Mouse (Mus musculus) skeletal muscle tissue, adult 2 months (tissue): ENCODE measurements around the gene Oxnad1.
"Not testable (repeated sequence)": the region's sequence is repeated elsewhere in the genome, so short reads cannot be mapped to it uniquely, and the experiment has no call there.

Experiments used
- DNase-seq: peaks from one replicate; pipeline ENCODE4 v3.0.0-alpha.2; 2012; ENCODE audit warnings: low read depth, low spot score

The Oxnad1 gene

DNA sequence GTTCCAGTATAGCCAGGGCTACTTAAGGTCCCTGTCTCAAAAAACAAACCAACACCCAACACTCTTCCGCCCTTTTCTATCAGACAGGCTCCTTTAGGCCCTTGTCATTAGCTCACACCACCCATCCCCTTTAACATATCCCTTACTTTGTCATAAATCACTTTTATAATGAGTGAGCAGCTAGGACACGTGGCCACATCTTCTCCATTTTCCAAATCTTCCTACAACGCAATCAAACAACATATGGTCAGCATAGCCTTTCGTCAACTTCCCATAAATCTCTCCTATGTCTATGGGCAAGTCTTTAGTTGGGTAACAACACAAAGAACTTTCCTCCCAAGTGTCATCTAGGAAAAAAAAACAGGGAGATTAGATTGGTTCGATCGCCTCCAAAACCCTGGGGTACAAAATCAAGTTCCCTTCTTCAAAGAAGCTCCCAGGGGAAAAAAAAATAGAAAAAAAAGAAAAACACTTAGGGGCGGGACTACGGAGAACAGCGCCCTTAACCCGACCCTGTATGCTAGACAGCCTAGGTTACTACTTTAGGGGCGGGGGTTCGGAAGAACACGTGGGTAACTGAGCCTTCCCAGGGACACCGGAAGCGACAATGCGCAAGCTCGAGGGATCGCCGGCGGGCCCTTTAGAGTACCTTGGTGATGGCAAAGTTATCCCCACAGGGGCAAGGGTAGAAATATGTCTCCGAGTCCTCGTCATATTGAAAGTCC lies at the start of gene Oxnad1:
TSS of gene Oxnad1 (plus strand) at position 614 of the 725 bp plus-strand sequence.
- no peak for DNase-seq

DNA sequence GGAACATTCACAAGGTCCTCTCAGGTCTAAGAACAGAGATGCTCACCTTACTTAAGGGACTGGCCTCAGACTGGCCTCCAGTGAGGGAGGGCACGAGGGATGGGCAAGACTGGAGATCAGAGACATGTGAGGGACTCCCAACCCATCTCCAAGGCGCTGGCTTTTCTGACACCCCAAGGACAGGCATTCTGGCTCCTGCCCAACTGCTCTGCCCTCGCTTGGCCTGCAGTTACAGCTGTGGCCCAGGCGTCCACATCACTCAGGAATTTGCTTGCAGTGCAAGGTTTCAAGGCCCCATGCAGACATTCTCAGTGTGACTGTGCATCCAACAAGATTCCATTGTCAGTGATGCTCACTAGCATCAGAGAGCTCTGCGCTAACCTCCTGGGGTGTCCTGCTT lies 48.7 kb upstream of the Oxnad1 start:
- no peak for DNase-seq

DNA sequence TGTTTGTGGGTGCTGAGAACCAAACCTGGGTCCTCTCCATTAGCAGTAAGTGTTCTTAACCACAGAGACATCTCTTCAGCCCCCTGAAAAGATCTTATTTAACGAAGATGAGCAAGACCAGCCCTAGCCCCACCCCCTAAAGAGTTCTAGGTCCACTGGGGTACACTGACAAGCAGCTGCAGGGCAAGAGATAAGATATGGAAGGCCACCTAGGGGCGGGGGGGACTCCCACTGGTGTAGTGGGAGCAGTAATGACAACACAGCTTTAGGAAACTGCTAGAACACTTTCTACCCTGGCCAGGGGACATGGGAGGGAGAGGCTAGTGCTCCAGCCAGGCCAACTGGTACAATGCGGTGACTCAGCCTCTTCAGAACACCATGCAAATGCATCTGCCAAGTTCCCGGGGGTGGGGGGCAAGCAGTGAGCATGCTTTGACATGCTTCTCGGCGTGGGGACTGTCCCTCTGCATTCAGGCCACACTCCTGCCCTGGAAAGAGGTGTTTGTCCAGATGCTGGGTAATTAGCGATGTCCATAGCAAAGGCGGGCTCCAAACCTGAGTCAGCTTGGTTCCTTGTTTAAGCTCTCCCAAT lies 47.4 kb upstream of the Oxnad1 start:
- DNase-seq = no peak

DNA sequence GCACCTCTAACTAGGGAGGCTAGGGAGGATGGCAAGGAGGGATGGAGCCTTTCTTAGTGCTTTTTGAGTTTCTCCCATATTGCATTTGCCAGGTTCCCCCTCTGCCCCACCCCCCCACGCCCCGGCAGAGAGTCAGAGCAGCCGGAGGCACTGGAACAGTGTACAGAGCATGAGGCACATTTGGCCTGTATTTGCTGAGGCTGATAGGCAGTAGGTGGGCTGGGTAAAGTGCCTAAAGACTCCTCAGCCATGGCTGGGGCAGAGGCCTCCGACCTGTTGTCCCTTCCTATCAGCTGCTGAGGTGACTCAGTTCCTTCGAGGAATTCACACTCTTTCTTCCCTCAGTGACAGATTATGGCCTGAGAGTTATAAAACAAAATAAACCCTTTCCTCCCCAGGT lies 43.1 kb upstream of the Oxnad1 start:
- DNase-seq = no peak

DNA sequence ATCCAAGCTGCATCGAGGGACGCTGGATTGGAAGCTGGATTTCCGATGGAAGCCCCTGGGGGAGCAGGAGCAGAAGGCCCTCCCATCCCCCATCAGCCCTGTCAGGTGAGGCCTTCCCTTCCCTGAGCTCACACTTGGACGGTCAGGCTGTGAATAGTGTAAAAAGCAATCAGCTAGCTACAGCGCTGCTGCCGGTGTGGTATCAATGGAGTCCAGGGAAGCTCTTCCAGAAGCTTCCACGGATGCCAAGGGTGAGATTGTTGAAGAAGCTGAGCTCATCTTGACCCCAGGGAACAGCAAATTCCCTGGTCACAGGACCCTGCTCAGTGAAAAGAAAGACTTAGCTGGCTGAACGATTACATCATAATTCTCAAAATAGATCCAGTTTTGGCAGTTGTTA lies 38.8 kb upstream of the Oxnad1 start:
- DNase-seq = peak; percentile 51

DNA sequence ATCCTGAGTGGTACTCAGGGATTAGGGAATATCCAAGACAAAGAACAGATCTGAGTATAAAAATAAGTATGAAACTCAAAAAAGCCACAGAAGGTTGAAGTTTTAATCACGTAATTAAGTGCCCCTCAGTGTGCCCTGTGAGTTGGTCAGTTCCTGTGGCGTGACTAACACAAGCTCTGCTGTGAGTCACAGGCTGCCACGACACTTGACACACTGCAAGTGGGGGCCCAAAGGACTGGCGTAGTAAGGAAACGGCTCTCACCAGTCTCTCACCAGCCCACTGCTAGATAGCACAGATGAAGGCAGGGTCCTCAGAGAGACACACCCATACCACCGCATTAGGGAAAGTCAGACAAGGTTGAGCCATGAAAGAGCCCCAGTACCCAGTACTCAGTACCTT lies 35.0 kb upstream of the Oxnad1 start:
- DNase-seq = no peak

DNA sequence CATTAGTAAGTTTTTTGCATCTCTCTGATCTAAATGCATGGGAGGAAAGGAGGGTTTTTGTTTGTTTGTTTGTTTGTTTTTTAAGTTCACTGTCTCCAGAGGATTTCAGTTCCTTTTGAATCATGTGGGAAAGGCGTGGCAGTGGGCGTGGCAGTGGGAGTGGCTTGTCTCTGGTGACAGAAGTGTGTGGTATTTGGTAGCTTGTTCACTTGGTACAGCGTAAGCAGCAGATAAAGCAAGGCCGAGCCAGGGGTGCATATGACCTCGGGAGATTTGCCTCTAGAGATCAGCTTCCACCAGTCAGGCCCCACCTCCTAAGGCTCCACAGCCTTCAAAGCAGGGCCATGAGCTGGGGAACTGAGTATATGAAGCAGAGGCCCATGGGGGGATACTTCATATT lies 31.3 kb upstream of the Oxnad1 start:
- no peak for DNase-seq

DNA sequence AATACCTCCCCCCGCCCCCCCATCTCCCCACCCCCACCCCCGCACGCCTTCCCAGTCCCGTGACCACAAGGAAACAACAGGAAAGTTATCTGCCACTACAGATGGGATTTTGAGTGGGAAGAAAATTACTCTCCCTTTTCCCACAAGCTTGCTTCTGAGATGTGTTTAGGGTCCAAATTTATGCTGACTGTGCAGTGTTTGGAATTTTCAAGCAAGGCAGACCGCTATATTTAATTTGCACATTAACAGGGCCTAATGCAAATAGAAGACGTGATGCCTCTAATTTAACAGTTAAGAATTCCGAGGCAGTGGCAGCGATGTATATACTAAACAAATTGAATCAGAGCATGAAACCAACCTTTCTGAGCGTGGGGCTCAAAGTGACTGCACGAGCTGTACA lies 30.4 kb upstream of the Oxnad1 start:
- DNase-seq = no peak

DNA sequence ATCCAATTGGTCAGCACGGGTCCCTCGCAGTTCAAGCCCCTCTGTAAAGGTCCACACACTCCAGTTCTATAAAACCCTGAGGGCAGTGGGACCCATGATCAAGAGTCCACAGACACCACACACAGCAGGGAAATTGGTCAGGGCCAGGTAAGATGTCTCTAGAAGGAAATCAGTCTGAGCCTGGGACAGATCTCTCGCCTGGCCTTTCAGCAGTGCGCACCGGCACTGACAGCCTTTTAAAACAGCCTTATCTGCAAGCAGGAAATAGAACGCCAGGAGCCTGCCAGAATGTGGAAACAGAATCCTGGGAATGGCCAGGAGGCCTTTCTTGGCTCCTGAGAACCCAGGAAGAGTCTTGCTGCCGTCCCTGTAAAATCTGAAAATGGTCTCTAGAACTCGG lies 29.4 kb upstream of the Oxnad1 start:
- no peak for DNase-seq

DNA sequence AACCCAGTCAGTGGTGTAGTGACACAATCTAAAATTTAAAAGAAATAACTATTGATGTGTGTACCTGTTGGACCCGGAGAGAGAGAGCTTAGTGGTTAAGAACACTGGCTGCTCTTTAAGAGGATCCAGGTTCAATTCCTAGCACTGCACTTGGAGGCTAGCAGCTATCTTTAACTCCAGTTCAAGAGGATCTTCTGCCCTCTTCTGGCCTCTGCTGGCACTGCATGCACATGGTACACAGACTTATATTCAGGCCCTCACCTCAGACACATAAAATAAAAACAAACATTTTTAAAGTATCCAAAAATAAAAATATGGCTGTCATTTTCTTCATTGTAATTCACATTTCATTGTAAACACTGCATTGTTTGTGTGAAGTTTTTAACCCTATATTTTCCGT lies 28.5 kb upstream of the Oxnad1 start:
- DNase-seq = no peak

DNA sequence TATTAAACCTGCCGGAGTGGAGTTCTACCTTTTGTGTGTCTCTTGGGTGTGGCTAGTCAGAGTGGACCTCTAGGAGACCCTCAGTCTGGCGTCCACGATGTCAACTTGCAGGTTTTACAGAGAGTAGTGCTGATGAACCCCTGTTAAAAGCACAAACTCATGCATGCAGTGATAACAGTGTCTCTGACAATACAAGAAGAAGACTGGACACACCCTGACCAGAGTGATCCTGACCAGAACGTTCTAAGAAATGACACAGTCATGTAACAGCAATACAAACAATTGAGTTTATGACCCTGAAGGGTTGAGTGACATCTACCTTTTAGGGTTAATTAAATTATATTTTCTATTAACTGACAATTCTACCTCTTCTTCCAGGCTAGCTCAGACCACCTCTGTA lies 27.5 kb upstream of the Oxnad1 start:
- no peak for DNase-seq

DNA sequence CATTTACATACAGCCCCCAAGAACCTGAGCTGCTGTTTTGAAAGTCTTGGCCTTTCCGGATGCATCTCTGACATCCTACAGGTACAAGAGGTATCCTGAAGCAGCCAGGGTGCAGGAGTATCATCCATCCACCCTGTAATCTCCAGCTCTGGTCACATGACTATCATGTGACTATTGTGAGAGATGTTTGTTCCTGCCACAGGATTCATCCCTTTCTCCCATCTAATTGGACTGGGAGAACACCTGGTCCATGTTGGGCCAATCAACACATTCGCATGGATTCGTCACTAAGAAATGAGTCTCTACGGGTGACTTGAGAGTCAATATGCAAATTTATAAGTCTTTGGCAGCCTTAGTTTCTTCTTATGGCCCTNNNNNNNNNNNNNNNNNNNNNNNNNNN lies 23.8 kb upstream of the Oxnad1 start:
- no peak for DNase-seq

DNA sequence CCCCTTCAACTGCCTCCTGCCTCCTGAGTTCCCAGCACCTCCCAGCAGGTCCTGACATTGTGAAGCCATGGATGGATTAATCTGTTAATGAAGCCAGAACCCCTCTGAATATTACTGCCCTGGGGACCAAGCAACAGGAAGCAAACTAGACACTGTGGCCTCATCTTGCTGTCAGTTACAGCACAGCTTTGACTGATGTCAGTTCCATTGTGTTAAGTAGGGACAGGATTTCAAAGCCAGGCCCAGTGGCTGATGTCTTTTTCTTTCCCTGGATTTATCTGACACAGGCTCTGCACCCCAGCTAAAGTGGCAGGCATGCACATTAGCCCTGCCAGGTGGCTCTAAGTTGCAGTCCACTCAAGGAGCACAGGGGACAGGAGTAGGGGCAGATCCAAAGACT lies 12.4 kb upstream of the Oxnad1 start:
- no peak for DNase-seq

DNA sequence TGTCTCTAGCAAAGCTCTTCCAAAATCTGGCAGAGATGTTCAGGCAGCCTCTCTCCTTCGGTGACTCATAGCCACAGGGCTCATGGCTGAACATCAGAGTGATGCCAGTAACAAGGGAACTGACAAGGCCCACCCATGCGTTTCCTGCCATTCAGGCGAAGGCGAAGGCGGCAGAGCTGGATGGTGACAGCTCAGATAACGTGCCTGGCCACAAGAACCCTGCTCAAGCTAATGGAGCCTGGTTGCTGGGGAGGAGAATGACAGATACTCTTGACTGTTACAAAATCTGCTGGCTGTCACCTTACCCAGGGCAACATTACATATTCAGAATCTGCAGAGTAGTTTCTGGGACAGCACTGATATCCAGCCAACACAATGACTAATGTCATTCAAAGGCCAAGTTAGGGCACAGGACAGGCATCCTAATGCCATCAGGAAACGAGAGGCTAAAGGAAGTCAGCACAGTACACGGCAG lies 11.9 kb upstream of the Oxnad1 start:
- peak; percentile 80 for DNase-seq

DNA sequence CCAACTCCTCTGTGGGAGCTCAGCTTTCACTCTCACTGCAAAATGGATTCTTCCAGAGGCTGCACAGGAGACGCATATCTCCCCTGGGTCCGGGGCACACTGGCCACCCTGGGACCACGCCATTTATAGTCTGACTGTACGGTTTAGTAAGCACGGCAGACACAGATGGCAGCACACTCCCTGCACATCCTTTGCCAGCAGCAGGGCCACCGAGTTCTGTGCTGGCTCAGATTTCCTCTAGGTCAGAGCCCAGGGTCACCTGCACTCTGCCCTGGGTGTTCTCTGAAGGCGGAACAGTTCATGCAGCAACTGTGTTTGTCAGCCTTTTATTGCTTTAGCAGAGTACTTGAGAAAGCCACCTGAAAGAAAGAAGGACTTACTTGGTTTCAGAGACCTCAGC lies 11.3 kb upstream of the Oxnad1 start:
- DNase-seq = peak; percentile 76

DNA sequence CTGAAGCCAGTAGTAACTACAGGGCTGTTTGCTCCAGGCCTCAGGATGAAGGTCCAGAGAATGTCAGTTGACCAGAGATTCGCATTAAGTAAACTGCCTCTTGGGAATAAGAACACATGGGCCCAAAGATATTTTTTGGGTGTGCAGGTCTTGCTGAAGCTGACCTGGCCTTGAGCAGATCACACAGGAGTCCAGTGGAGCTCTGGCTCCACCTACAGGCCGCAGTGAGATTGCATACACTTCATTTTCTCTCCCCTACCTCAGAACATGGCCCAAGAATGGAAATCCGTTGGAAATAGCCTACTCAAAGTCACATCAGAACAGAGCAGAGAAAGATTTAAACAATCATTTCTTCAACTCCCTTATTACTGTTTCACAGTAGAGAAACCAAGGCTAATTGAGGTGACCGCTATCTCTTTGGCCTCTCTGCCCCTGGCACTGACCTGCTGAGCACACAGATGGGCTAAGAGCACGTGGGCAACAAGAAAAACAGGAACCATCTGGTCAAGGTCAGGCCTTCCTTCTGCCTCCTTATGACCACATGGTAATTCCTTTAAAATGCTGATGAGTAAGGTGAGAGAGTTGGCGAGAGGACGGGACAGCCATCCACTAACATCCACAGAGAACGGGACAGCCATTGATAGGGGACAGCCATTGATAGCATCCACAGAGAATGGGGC lies 8.1 kb upstream of the Oxnad1 start:
- DNase-seq = peak; percentile 75

DNA sequence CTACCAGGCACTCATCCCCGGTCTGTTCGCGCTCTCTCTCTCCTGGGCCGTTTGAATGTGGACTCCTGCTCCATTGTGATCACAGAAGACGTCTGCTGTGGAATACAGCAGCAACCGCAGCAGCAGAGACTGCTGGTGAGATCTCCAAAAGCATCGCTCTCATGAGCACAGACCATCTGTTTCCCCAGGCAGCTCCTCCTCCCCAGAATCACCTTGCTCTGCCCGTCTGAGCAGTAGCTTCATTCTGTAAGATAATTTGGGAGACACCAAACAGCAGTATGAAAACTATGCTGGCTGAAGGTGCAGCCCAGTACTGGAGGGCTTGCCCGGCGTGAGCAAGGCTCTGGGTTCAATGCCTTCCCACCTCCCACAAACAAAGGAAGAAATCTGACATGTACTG lies 4.1 kb upstream of the Oxnad1 start:
- DNase-seq = no peak

DNA sequence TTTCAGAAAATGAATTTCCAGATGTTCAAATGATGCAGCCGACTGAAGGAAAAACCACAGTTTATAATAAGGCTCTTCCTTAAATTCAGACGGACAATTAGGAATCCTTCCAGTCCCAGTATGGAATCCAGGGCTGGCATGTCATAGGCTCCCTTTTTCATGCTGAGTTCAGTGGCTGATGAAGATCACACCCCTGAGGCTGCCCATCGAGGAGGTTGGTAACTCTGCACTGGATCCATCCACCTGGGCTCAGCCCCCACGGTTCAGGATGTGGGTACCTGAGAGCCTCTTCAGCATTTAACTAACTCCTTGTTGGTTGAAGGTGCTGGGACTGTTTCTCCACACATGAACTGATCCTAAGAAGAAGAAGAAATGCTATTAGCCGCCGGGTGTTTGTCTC lies 2.3 kb upstream of the Oxnad1 start:
- no peak for DNase-seq

DNA sequence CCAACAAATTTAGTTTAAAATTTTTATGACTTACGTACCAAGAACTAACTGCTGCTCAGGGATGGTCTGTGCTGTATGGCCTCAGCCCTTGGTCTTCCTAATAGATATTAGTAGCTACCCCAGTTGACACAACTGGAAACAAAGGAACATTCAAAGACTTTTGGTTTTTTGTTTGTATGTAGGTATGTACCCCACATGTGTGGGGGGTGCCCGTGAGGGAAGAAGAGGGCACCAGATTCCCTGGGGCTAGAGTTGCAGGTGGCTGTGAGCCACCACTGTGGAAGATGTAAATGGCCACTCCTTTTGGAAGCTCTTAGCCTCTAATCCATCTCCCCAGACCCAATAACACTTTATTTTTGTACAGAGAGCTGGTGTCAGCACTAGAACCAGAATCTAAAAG lies 1.7 kb upstream of the Oxnad1 start:
- DNase-seq = no peak

DNA sequence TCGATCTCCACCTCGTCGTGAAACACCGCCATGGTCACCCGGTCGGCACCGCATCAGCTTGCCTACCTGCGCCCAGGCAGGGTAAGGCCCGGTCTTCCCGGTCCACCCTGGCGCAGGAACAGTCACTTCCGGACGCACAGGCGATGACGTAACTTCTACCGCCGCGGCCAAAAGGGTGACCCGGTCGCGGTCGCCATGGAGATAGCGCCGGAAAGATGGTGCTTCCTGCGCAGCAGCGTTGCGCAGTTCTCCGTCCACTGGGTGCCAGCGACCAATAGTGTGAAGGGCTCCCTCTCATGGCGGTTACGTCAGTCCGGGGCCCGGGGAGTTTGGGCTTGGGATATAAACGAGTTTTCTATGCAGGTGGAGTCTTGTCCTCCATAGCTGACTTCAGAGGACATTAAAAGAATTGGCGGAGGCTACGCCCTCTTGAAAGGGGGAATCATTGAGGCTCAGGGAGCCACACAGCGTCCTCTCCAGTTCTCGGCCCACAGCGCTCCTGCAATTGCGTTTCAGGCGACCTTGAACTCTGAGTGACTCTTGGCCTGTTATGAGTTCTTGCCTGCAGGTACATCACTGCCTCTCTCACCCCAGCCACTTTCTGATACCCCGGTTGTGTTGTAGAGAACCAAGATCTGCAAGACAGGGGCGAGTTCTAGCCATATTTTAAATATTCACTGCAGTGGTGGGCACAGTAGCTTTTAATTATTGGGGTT lies 470 bp downstream of the Oxnad1 start, which contains the start of gene Dph3:
TSS of gene Dph3 (minus strand) at position 244 of the 716 bp plus-strand sequence.
- peak; percentile 99 for DNase-seq

DNA sequence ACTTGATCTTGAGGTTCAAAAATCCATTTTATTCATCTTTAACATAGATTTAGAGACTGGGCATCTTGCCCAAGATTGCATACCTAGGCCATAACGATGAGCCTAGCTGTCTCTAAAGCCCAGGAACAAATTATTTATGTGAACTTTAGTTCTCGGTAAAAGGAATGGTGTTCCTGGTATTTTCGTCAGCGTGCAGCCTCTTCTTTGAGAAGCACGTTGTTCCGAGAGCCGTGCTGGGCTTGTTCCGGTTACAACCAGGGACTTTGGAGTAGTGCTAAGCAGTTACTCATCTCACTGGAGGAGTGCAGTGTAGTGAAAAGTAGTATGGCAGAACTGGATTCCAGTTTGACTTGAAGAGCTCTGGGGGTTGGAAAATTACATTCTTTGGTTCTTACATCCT lies 1.1 kb downstream of the Oxnad1 start:
- DNase-seq = peak; percentile 25

DNA sequence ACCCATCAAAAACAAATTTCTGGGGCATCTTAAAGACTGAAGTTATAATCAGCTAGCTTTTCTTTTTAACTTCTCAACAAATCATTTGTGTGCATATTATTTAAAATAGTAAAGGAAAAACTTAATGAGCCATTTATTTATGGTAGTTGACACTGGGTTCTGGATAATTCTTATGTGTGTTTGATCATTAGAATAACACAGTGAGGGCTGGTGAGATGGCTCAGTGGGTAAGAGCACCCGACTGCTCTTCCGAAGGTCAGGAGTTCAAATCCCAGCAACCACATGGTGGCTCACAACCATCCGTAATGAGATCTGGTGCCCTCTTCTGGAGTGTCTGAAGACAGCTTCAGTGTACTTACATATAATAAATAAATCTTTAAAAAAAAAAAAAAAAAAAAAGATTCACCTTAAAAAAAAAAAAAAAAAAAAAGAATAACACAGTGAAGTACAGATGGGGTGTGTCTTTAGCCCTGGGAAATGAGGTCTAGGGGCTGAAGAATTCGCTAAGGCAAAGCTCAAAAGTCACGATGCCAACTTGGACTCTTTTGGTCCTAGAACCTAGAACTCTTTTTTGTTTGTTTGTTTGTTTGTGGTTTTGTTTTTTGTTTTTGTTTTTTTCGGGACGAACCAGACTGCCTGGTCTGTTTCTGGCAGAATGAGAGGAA lies 2.5 kb downstream of the Oxnad1 start:
- DNase-seq = not testable (repeated sequence)
